Mouse (Mus musculus) heart, embryonic 11.5 days (tissue): ENCODE results near the gene Dus1l. TPM values are rescaled to one million over a fixed set of nuclear protein-coding genes. Genes with fewer than 3 reads are reported as not detected.
A peak's percentile ranks its signal among the peaks of the same experiment; 100 is the strongest.

Experiments used
- ATAC-seq: fragments of 200-750 bp; cut with Nextera tagmentation; replicated peaks from 2 replicates; pipeline ENCODE4 v1.8.0; 2017; ENCODE audit warnings: moderate library complexity; ENCODE audit not compliant: insufficient number of reproducible peaks, low FRiP score, low TSS enrichment
- H3K27ac ChIP-seq: fragments of 300-500 bp; sonication (generic); 2 replicates; pipeline ENCODE4 v1.5.1; 2014; ENCODE audit warnings: mild to moderate bottlenecking, low read depth, low read length
- H3K27me3 ChIP-seq: fragments of 300-500 bp; sonication (generic); 2 replicates; pipeline ENCODE4 v1.6.1; 2014; ENCODE audit warnings: mild to moderate bottlenecking, low read length, mixed read lengths; ENCODE audit not compliant: control insufficient read depth, insufficient read depth
- H3K36me3 ChIP-seq: fragments of 300-500 bp; sonication (generic); 2 replicates; pipeline ENCODE4 v1.6.1; 2014; ENCODE audit warnings: mild to moderate bottlenecking, low read length, moderate library complexity, mixed read lengths; ENCODE audit not compliant: control insufficient read depth, insufficient read depth
- H3K4me1 ChIP-seq: fragments of 300-500 bp; sonication (generic); 2 replicates; pipeline ENCODE4 v1.6.1; 2014; ENCODE audit warnings: low read length; ENCODE audit not compliant: control insufficient read depth, insufficient read depth
- H3K4me2 ChIP-seq: fragments of 300-500 bp; sonication (generic); 2 replicates; pipeline ENCODE4 v1.6.1; 2014; ENCODE audit warnings: mild to moderate bottlenecking, moderate library complexity
- H3K4me3 ChIP-seq: fragments of 300-500 bp; sonication (generic); 2 replicates; pipeline ENCODE4 v1.5.1; 2014; ENCODE audit warnings: low read depth, low read length
- H3K9ac ChIP-seq: fragments of 300-500 bp; sonication (generic); 2 replicates; pipeline ENCODE4 v1.6.1; 2014; ENCODE audit warnings: mild to moderate bottlenecking, low read depth, low read length, moderate library complexity
- H3K9me3 ChIP-seq: fragments of 300-500 bp; sonication (generic); replicated peaks from 2 replicates; pipeline ENCODE4 v1.6.1; 2016; ENCODE audit warnings: low read length; ENCODE audit not compliant: control insufficient read depth
- WGBS: fragments of 180-500 bp; shearing (Covaris S2); extraction: QIAGEN DNeasy Blood & Tissue Kit; methylation state at CpG from one replicate; pipeline ENCODE4 v1.1.7; 2014; ENCODE audit not compliant: insufficient replicate concordance; 5-methylcytosine and 5-hydroxymethylcytosine counted together
- polyA plus RNA-seq: library from polyadenylated mRNA; unstranded; fragments of >200 nt; fragmentation: Nextera tagmentation; extraction: Ambion mirVana; gene quantifications from 2 replicates; pipeline ENCODE4 v1.2.1, GENCODE M21; 2014

Dus1l gene
- polyA plus RNA-seq, 1 experiment from 2014 or later = 59.9 TPM

- H3K27ac ChIP-seq = no peak overlapping the region
- H3K9ac ChIP-seq = peak overlapping the region; percentile 24; the same call in 1 of the 2 replicates
- H3K4me2 ChIP-seq = peak overlapping the region; percentile 96
- no peaks in the 10 kb centered on the region for H3K9me3 ChIP-seq
- H3K27me3 ChIP-seq = no peaks in the 10 kb centered on the region
- H3K4me1 ChIP-seq = peaks cover 36% of the 10 kb centered on the region
- H3K4me3 ChIP-seq = no peak overlapping the region
- WGBS = 80% methylated on average over 14 of the region's 14 CpGs
- ATAC-seq = no peak
- peaks cover 43% of the 10 kb centered on the region for H3K36me3 ChIP-seq
Measured at GRCm38 (mm10) chr11:120821076-120821922, 25.1 kb upstream of the Dus1l start.

- 92% methylated on average over 14 of the region's 14 CpGs for WGBS
- H3K9me3 ChIP-seq = no peaks in the 10 kb centered on the region
- no peak for ATAC-seq
- peaks cover 30% of the 10 kb centered on the region for H3K4me1 ChIP-seq
- no peaks in the 10 kb centered on the region for H3K27me3 ChIP-seq
- no peak overlapping the region; the same call in 1 of the 2 replicates for H3K4me2 ChIP-seq
- no peak overlapping the region for H3K4me3 ChIP-seq
- peaks cover 50% of the 10 kb centered on the region for H3K36me3 ChIP-seq
- no peak overlapping the region for H3K27ac ChIP-seq
- H3K9ac ChIP-seq = 0 out of 2 replicates have a peak overlapping the region, but pooled peaks have one; percentile 24
Measured at GRCm38 (mm10) chr11:120820546-120820945, 24.3 kb upstream of the Dus1l start.

GRCm38 (mm10) chr11:120819556-120819955 lies 23.4 kb upstream of the Dus1l start:
- 90% methylated on average over 6 of the region's 6 CpGs for WGBS

GRCm38 (mm10) chr11:120818251-120818650 lies 22.0 kb upstream of the Dus1l start:
- no peak overlapping the region for H3K9ac ChIP-seq
- H3K27me3 ChIP-seq = no peaks in the 10 kb centered on the region
- no peak for ATAC-seq
- no peak overlapping the region for H3K27ac ChIP-seq
- H3K36me3 ChIP-seq = peaks cover 72% of the 10 kb centered on the region
- 91% methylated on average over 13 of the region's 13 CpGs for WGBS
- H3K4me3 ChIP-seq = no peak overlapping the region
- H3K4me1 ChIP-seq = peaks cover 24% of the 10 kb centered on the region
- no peak overlapping the region for H3K4me2 ChIP-seq
- H3K9me3 ChIP-seq = no peaks in the 10 kb centered on the region

More at GRCm38 (mm10) chr11:120819556-120819955, 23.4 kb upstream of the Dus1l start:
- Histone ChIP-seq H3K9me3 (no peaks in the 10 kb centered on the region), H3K4me3 (no peak overlapping the region), H3K27ac (no peak overlapping the region), H3K9ac (no peak overlapping the region), H3K4me1 (peaks cover 25% of the 10 kb centered on the region), H3K4me2 (no peak overlapping the region), H3K27me3 (no peaks in the 10 kb centered on the region), H3K36me3 (peaks cover 60% of the 10 kb centered on the region)
- no peak for ATAC-seq

GRCm38 (mm10) chr11:120817358-120817757 lies 21.2 kb upstream of the Dus1l start:
- 91% methylated on average over 6 of the region's 6 CpGs for WGBS
- Histone ChIP-seq H3K27me3 (no peaks in the 10 kb centered on the region), H3K9ac (no peak overlapping the region), H3K4me1 (peaks cover 15% of the 10 kb centered on the region), H3K9me3 (no peaks in the 10 kb centered on the region), H3K4me3 (no peak overlapping the region), H3K36me3 (peaks cover 80% of the 10 kb centered on the region), H3K4me2 (no peak overlapping the region), H3K27ac (no peak overlapping the region)
- no peak for ATAC-seq

- Histone ChIP-seq H3K27ac (no peak overlapping the region), H3K36me3 (peaks cover 92% of the 10 kb centered on the region), H3K9ac (no peak overlapping the region), H3K4me2 (no peak overlapping the region), H3K9me3 (no peaks in the 10 kb centered on the region), H3K4me1 (no peaks in the 10 kb centered on the region), H3K27me3 (no peaks in the 10 kb centered on the region), H3K4me3 (no peak overlapping the region)
- ATAC-seq = no peak
- 93% methylated on average over 16 of the region's 16 CpGs for WGBS
Measured at GRCm38 (mm10) chr11:120812068-120812467, 15.9 kb upstream of the Dus1l start.

GRCm38 (mm10) chr11:120808010-120808409 lies 11.8 kb upstream of the Dus1l start:
- 83% methylated on average over 12 of the region's 12 CpGs for WGBS
- Histone ChIP-seq H3K36me3 (peaks cover 60% of the 10 kb centered on the region), H3K4me2 (no peak overlapping the region), H3K27ac (no peak overlapping the region), H3K9me3 (no peaks in the 10 kb centered on the region), H3K9ac (no peak overlapping the region), H3K4me1 (no peaks in the 10 kb centered on the region), H3K4me3 (no peak overlapping the region), H3K27me3 (no peaks in the 10 kb centered on the region)
- no peak for ATAC-seq

- Histone ChIP-seq H3K4me3 (no peak overlapping the region), H3K27ac (no peak overlapping the region), H3K36me3 (peaks cover 41% of the 10 kb centered on the region), H3K27me3 (no peaks in the 10 kb centered on the region), H3K4me2 (no peak overlapping the region), H3K9me3 (no peaks in the 10 kb centered on the region), H3K4me1 (no peaks in the 10 kb centered on the region), H3K9ac (no peak overlapping the region)
- 90% methylated on average over 7 of the region's 7 CpGs for WGBS
- ATAC-seq = no peak
Measured at GRCm38 (mm10) chr11:120805375-120806298, 9.4 kb upstream of the Dus1l start.
